Mouse (Mus musculus) adrenal gland, adult (tissue): ENCODE results near the gene Nepro.

Experiments
- DNase-seq, 2 experiments: peaks; one replicate each; pipeline ENCODE4 v3.0.0; 2022 to 2023; ENCODE audit warnings: low spot score in 1 of 2; ENCODE audit not compliant: inconsistent age in 2 of 2

The Nepro gene

GRCm38 (mm10) chr16:44724083-44724787 lies at the start of gene Nepro:
Gene Nepro, plus strand, starts transcription at chr16:44724301.
- peak; percentile 97 to 100 for DNase-seq

- no peak for DNase-seq
Measured at GRCm38 (mm10) chr16:44676357-44676756, 47.7 kb upstream of the Nepro start.

- no peak for DNase-seq
Measured at GRCm38 (mm10) chr16:44679082-44679481, 45.0 kb upstream of the Nepro start.

- no peak for DNase-seq
Measured at GRCm38 (mm10) chr16:44679503-44679971, 44.6 kb upstream of the Nepro start.

- peak in 1 of 2 experiments; percentile 54 for DNase-seq
Measured at GRCm38 (mm10) chr16:44680756-44681498, 43.2 kb upstream of the Nepro start.

DNA sequence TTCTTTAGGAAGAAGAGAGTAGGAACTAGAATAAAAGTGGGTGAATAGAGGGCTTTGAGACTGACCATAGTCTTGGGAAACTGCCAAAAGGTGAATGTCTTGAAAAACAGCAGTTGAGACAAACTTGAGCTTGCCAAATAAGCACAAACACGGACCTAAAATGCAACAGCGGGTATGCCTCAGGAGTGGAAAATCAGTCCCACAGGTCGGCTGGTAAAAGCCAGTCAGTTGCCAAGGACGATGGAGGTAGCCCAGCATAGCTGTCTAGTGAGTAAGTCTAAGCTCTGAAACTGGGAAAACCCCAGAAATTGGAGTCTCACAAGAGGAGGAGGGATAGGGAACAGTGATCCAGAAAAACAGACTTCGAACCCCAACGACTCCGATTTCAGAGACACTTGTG lies 39.5 kb upstream of the Nepro start:
- peak in 1 of 2 experiments; percentile 65 for DNase-seq

DNA sequence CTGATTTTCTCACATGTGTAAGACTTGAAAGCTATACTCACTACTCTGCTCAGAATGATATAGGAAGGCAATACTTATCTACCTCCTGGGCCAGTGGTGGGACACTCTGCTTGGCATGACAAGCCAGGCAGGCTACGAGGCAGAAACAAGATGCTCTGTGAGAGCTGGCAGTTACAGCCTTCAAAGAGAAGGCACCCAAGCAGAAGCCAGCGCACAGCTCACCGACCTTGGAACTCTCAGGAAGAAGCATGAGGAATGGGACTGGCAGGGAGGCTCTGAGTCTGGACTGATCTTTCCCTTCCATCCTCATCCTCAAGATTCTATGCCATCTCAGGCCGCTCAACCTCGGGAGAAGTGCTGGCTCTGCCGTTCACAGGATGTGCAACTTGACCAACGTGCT lies 38.7 kb upstream of the Nepro start:
- DNase-seq = peak; percentile 30 to 69

GRCm38 (mm10) chr16:44686991-44687718 lies 36.9 kb upstream of the Nepro start:
- peak in 1 of 2 experiments; percentile 20 for DNase-seq

GRCm38 (mm10) chr16:44687719-44688420 lies 36.2 kb upstream of the Nepro start:
- no peak for DNase-seq

- DNase-seq = peak in 1 of 2 experiments; percentile 51
Measured at GRCm38 (mm10) chr16:44688507-44688906, 35.6 kb upstream of the Nepro start.

- DNase-seq = peak; percentile 52 to 83
Measured at GRCm38 (mm10) chr16:44690501-44690900, 33.6 kb upstream of the Nepro start.

DNA sequence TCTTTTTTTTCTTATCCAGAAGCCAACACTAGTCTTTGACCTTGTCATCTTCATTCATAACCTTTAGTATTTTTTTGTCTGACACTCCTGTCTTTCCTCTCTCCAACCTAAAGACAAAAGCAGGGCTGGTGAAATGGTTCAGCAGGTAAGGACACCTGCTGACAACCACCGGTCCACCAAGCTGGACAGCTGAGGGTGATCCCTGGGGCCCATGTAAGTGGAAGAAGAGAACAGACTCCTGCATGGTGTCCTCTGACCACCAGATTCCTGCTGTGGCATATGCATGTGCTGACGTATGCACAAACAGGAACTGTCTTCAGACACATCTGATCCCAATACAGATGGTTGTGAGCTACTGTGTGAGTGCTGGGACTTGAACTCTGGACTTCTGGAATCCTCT lies 33.0 kb upstream of the Nepro start:
- DNase-seq = peak in 1 of 2 experiments; percentile 72

DNA sequence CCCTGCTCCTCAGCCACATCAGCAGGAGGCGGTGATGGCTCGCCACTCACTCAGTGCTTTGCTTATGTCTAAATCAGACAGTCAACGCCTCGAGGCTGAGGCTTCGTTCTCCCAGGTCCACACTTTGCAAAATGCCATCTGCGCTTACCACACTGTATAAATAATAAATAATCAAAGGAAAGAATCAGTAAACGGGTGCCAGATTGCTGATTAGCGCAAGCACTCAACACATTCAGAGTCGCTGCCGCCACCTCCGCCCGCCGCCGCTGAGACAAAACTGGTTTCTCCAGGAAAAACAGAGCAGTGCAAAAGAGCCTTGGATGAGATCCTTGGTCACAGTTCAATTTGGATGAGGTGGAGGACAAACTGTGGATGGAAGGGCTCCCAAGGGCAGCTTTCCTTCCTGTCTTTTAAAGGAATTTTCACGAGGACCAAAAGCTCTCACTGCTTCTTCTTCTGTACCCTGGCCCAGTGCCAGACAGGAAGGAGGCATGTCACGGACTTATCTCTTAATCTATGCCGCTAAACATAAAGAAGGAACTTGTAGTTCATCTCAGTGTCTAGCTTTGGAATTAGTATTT lies 32.5 kb upstream of the Nepro start:
- DNase-seq = peak; percentile 77 to 92

DNA sequence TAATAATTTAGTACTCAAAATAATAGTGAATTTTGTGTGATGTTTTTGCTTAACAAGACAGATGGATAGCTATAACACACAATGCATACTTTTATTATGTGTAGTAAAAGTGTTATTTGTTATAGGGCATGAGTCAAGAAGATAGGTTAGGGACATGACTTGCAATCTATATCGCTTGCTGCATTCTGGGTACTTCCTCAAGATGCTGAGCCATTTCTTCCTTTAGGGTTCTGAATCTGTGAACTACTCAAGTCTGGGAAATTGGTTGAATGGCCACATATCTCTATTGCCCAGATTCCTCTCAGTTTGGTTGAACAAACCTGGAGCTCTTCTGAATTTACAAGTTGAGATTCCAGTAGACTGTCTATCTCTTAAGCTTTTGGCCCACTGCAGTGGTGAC lies 31.6 kb upstream of the Nepro start:
- DNase-seq = peak in 1 of 2 experiments; percentile 23

- DNase-seq = peak; percentile 45 to 85
Measured at GRCm38 (mm10) chr16:44693695-44694094, 30.4 kb upstream of the Nepro start.

- DNase-seq = no peak
Measured at GRCm38 (mm10) chr16:44695214-44695858, 28.8 kb upstream of the Nepro start.

GRCm38 (mm10) chr16:44695859-44696620 lies 28.1 kb upstream of the Nepro start:
- no peak for DNase-seq

DNA sequence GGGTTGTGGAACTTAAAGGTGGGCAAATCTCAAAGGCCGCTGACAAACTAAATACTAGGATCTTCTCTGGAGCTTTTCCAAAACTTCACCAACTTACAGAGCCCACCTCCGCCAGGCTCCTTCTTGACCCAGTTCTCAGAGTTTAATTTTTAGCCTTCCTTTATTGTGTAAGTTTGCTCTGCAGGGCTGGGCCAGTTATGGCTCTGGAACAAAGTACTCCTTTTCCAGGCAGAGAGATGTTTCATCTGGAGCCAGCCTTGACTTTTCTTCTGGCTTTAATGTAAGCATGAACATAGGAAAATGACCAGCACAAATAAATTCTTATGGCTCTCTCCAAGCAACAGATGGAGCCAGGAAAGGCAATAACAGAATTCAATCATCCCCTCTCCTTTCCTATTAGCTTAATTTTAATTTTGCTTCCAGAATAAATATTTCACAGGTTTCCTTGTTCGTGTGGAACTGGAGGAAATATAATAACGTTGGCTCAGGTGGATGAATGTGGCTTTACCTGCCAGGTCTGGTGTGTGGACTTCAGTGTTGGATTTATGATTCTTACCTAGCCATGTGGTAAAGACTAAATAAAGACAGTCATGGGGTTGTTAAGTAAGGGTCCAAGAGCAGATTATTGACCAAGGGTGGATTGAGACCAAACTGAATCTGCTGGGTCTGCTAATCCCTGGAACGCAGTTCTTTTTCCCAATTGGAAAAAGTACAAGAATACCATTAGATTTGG lies 26.5 kb upstream of the Nepro start:
- peak in 1 of 2 experiments; percentile 37 for DNase-seq

DNA sequence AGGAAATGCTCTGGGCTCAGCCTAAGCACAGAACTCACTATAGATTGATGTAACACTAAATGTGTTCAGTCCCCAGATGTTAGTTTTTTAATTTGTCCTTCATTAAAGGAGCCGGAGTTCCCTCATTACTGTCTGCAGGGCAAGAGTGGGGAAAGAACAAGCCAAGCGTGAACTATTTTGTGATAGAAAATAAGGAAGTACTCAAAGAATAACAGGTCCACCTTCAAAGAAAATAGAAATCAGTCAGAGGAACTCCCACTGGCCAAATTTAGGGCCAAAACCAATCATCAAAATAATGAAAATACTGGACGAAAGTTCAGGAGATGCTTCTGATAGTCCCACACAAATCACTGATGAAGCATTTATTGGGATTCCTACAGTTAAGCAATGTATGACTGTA lies 22.9 kb upstream of the Nepro start:
- no peak for DNase-seq
